Mouse (Mus musculus) CH12.LX (cell line): ENCODE measurements at regions not wholly inside any gene's neighbourhood (a gene's known extent, or its start where the extent isn't known, plus 50 kb on each side); places are given as distances from the start of the nearest gene placed in this dataset.

Source experiments
- DNase-seq: peaks from one replicate; pipeline ENCODE4 v3.0.0-alpha.2; 2013; ENCODE audit errors: extremely low read depth
- H3K27ac ChIP-seq: 2 replicates; pipeline ENCODE4 v1.5.1; 2012; ENCODE audit warnings: low read depth, mild to moderate bottlenecking, control low read depth, moderate library complexity; ENCODE audit not compliant: insufficient read depth
- H3K27me3 ChIP-seq: replicated peaks from 2 replicates; pipeline ENCODE3; 2012; ENCODE audit warnings: inconsistent platforms
- H3K36me3 ChIP-seq, 2 experiments: replicated peaks in 1 of 2; 2 replicates each; pipeline versions ENCODE3 to v1.6.1; 2012; ENCODE audit warnings: inconsistent platforms in 1 of 2, low read length in 1 of 2, mild to moderate bottlenecking in 1 of 2, mixed read lengths in 1 of 2, moderate library complexity in 1 of 2; ENCODE audit not compliant: control insufficient read depth in 1 of 2, insufficient read depth in 1 of 2
- H3K4me1 ChIP-seq, 2 experiments: 2 replicates each; pipeline ENCODE4 v1.6.1; 2012; ENCODE audit warnings: inconsistent platforms in 1 of 2, moderate library complexity in 1 of 2; ENCODE audit not compliant: insufficient read depth in 2 of 2, control insufficient read depth in 1 of 2
- H3K4me2 ChIP-seq: 2 replicates; pipeline ENCODE4 v1.6.1; 2012; ENCODE audit warnings: low read depth, mild to moderate bottlenecking, control low read depth; ENCODE audit not compliant: poor library complexity, insufficient read depth, severe bottlenecking
- H3K4me3 ChIP-seq, 3 experiments: fragments of 150-350 bp in 1 of 3; sonication (generic) in 1 of 3; replicated peaks in 1 of 3; 2 replicates each; pipeline versions ENCODE3 to v1.5.1; 2011 to 2012; ENCODE audit warnings: low read depth in 2 of 3, low read length in 2 of 3, mild to moderate bottlenecking in 2 of 3, moderate library complexity in 2 of 3, control low read depth in 1 of 3, improper control_type of control experiment in 1 of 3, inconsistent platforms in 1 of 3, mixed read lengths in 1 of 3; ENCODE audit not compliant: poor library complexity in 1 of 3
- H3K79me2 ChIP-seq: replicated peaks from 2 replicates; pipeline ENCODE4 v1.6.1; 2012; ENCODE audit warnings: mild to moderate bottlenecking, moderate library complexity; ENCODE audit not compliant: control insufficient read depth, poor library complexity, insufficient read depth, severe bottlenecking; ENCODE audit errors: extremely low read depth
- H3K9ac ChIP-seq: 2 replicates; pipeline ENCODE4 v1.6.1; 2012; ENCODE audit warnings: low read depth, mild to moderate bottlenecking, control low read depth, moderate library complexity; ENCODE audit not compliant: insufficient read depth
- H3K9me3 ChIP-seq: replicated peaks from 2 replicates; pipeline ENCODE3; 2012; ENCODE audit warnings: low read length, inconsistent platforms, mixed read lengths
- BHLHE40 ChIP-seq: IDR thresholded peaks from 2 replicates; pipeline ENCODE4 v1.6.1; 2011; ENCODE audit warnings: mild to moderate bottlenecking, low read depth, low read length, improper control_type of control experiment
- CHD1 ChIP-seq: IDR thresholded peaks from 2 replicates; pipeline ENCODE4 v1.6.1; 2012; ENCODE audit warnings: low read depth, low read length, improper control_type of control experiment, inconsistent platforms
- CHD2 ChIP-seq: IDR thresholded peaks from 2 replicates; pipeline ENCODE4 v1.6.1; 2011; ENCODE audit warnings: low read length, improper control_type of control experiment
- CTCF ChIP-seq, 2 experiments: IDR thresholded peaks in 1 of 2; conservative IDR thresholded peaks in 1 of 2; 2 replicates each; pipeline ENCODE4 v1.5.1; 2011 to 2012; ENCODE audit warnings: low read depth in 2 of 2, low read length in 2 of 2, improper control_type of control experiment in 1 of 2, inconsistent platforms in 1 of 2, mild to moderate bottlenecking in 1 of 2, moderate library complexity in 1 of 2
- E2F4 ChIP-seq: IDR thresholded peaks from 2 replicates; pipeline ENCODE4 v1.6.1; 2011; ENCODE audit warnings: low read depth, low read length, improper control_type of control experiment; ENCODE audit not compliant: insufficient replicate concordance
- EP300 ChIP-seq: IDR thresholded peaks from 2 replicates; pipeline ENCODE4 v1.6.1; 2011; ENCODE audit warnings: low read length, improper control_type of control experiment
- HCFC1 ChIP-seq: IDR thresholded peaks from 2 replicates; pipeline ENCODE4 v1.6.1; 2012; ENCODE audit warnings: low read depth, mild to moderate bottlenecking, inconsistent platforms, low read length, improper control_type of control experiment
- JUN ChIP-seq: IDR thresholded peaks from 2 replicates; pipeline ENCODE4 v1.6.1; 2011; ENCODE audit warnings: low read depth, mild to moderate bottlenecking, low read length, improper control_type of control experiment, moderate library complexity; ENCODE audit not compliant: insufficient read depth
- MAFK ChIP-seq: IDR thresholded peaks from 2 replicates; pipeline ENCODE4 v1.6.1; 2011; ENCODE audit warnings: low read length, improper control_type of control experiment; ENCODE audit not compliant: insufficient replicate concordance
- MAX ChIP-seq: IDR thresholded peaks from 2 replicates; pipeline ENCODE4 v1.6.1; 2011; ENCODE audit warnings: low read length, improper control_type of control experiment
- MAZ ChIP-seq: IDR thresholded peaks from 2 replicates; pipeline ENCODE4 v1.6.1; 2012; ENCODE audit warnings: low read depth, mild to moderate bottlenecking, inconsistent platforms, low read length, improper control_type of control experiment, moderate library complexity
- MEF2A ChIP-seq: IDR thresholded peaks from 2 replicates; pipeline ENCODE4 v1.6.1; 2014; ENCODE audit warnings: low read depth, mild to moderate bottlenecking, inconsistent platforms, low read length, improper control_type of control experiment, borderline replicate concordance
- MXI1 ChIP-seq: IDR thresholded peaks from 2 replicates; pipeline ENCODE4 v1.6.1; 2011; ENCODE audit warnings: mild to moderate bottlenecking, low read depth, low read length, improper control_type of control experiment
- NELFE ChIP-seq: IDR thresholded peaks from 2 replicates; pipeline ENCODE4 v1.6.1; 2011; ENCODE audit warnings: low read depth, low read length, improper control_type of control experiment
- NRF1 ChIP-seq: IDR thresholded peaks from 2 replicates; pipeline ENCODE4 v1.6.1; 2014; ENCODE audit warnings: low read depth, mild to moderate bottlenecking, inconsistent platforms, low read length, improper control_type of control experiment, moderate library complexity
- PAX5 ChIP-seq: IDR thresholded peaks from 2 replicates; pipeline ENCODE4 v1.6.1; 2012; ENCODE audit warnings: low read length, inconsistent platforms, mixed read lengths
- POLR2A ChIP-seq: IDR thresholded peaks from 2 replicates; pipeline ENCODE4 v1.6.1; 2011; ENCODE audit warnings: low read depth, mild to moderate bottlenecking, improper control_type of control experiment, low read length
- RCOR1 ChIP-seq: conservative IDR thresholded peaks from 2 replicates; pipeline ENCODE4 v1.6.1; 2012; ENCODE audit warnings: low read depth, mild to moderate bottlenecking, inconsistent platforms, low read length, improper control_type of control experiment
- SIN3A ChIP-seq: IDR thresholded peaks from 2 replicates; pipeline ENCODE4 v1.6.1; 2012; ENCODE audit warnings: low read length, improper control_type of control experiment, inconsistent platforms
- TBP ChIP-seq: conservative IDR thresholded peaks from 2 replicates; pipeline ENCODE4 v1.6.1; 2011; ENCODE audit warnings: low read depth, low read length, improper control_type of control experiment
- TCF12 ChIP-seq: IDR thresholded peaks from 2 replicates; pipeline ENCODE4 v1.6.1; 2014; ENCODE audit warnings: low read depth, mild to moderate bottlenecking, inconsistent platforms, low read length, improper control_type of control experiment
- UBTF ChIP-seq: IDR thresholded peaks from 2 replicates; pipeline ENCODE4 v1.6.1; 2012; ENCODE audit warnings: low read depth, mild to moderate bottlenecking, inconsistent platforms, low read length, improper control_type of control experiment, moderate library complexity
- USF2 ChIP-seq: conservative IDR thresholded peaks from 2 replicates; pipeline ENCODE4 v1.6.1; 2011; ENCODE audit warnings: low read depth, low read length, improper control_type of control experiment
- ZC3H11A ChIP-seq: IDR thresholded peaks from 2 replicates; pipeline ENCODE4 v1.6.1; 2012; ENCODE audit warnings: low read depth, mild to moderate bottlenecking, inconsistent platforms, low read length, improper control_type of control experiment
- ZMIZ1 ChIP-seq: IDR thresholded peaks from 2 replicates; pipeline ENCODE4 v1.6.1; 2012; ENCODE audit warnings: low read depth, mild to moderate bottlenecking, inconsistent platforms, low read length, improper control_type of control experiment
- ZNF384 ChIP-seq: IDR thresholded peaks from 2 replicates; pipeline ENCODE4 v1.6.1; 2012; ENCODE audit warnings: low read depth, low read length, improper control_type of control experiment, inconsistent platforms
- dilution Hi-C: fragments of 300-500 bp; cut with MboI; formaldehyde crosslinking; loops from 2 replicates; pipeline ENCODE4 v1.14.3; 2020; ENCODE audit warnings: low sequenced_read_pairs; ENCODE audit not compliant: extremely low pct_unique_long_range_greater_than_20kb, extremely low pct_ligation_motif_present
- in situ Hi-C: fragments of 300-500 bp; cut with MboI; formaldehyde crosslinking; loops from 3 replicates; pipeline ENCODE4 v1.14.3; 2019; ENCODE audit warnings: low sequenced_read_pairs, low pct_ligation_motif_present, low pct_unique_long_range_greater_than_20kb, mixed read lengths

GRCm38 (mm10) chr5:51233271-51234003, 334.1 kb downstream of the Ppargc1a start:
- no peak for DNase-seq
- Histone ChIP-seq H3K36me3 (no peaks in the 10 kb centered on the region), H3K4me3 (no peak overlapping the region), H3K27ac (no peak overlapping the region), H3K27me3 (no peaks in the 10 kb centered on the region), H3K79me2 (no peaks in the 10 kb centered on the region), H3K9me3 (peaks cover 29% of the 10 kb centered on the region), H3K4me1 (no peaks in the 10 kb centered on the region), H3K9ac (no peak overlapping the region), H3K4me2 (no peak overlapping the region)
- dilution Hi-C loops: no loop called here
- in situ Hi-C loops: no loop called here
- TF ChIP-seq POLR2A (no peak), MEF2A (no peak), UBTF (no peak), ZMIZ1 (no peak), TBP (no peak), EP300 (no peak), HCFC1 (no peak), NELFE (no peak), RCOR1 (no peak), TCF12 (no peak), CHD2 (no peak), USF2 (no peak), JUN (no peak), BHLHE40 (no peak), ZC3H11A (no peak), CHD1 (no peak), MAFK (no peak), NRF1 (no peak)

- H3K4me3 ChIP-seq: no peak overlapping the region
- no peak for TF ChIP-seq E2F4
- TF ChIP-seq MXI1: no peak
- no peak for TF ChIP-seq EP300
- TF ChIP-seq CTCF (conservative IDR thresholded peaks at IDR 0.05 in 1 of 2, IDR thresholded peaks at IDR 0.05 in 1 of 2; ENCODE audit: low read depth in 2 of 2, low read length in 2 of 2): no peak
- no peak for TF ChIP-seq UBTF
- no peak for TF ChIP-seq MAZ
- no peak for TF ChIP-seq ZC3H11A
- no peak for TF ChIP-seq PAX5
- TF ChIP-seq ZNF384: no peak
- no peak for TF ChIP-seq POLR2A
- no peak for TF ChIP-seq NELFE
- TF ChIP-seq CHD1: no peak
- TF ChIP-seq SIN3A: no peak
- TF ChIP-seq MEF2A: no peak
- no peak for TF ChIP-seq MAX
- no peak for TF ChIP-seq HCFC1
- TF ChIP-seq CHD2: no peak
- TF ChIP-seq, all 38 proteins: peak for 0
- Histone ChIP-seq H3K4me1 (no peaks in the 10 kb centered on the region), H3K9me3 (peaks cover 29% of the 10 kb centered on the region), H3K4me2 (no peak overlapping the region), H3K27me3 (no peaks in the 10 kb centered on the region), H3K27ac (no peak overlapping the region), H3K36me3 (no peaks in the 10 kb centered on the region), H3K79me2 (no peaks in the 10 kb centered on the region), H3K9ac (no peak overlapping the region)
- DNase-seq: no peak
- in situ Hi-C loops: no loop called here
- dilution Hi-C loops: no loop called here
Measured at GRCm38 (mm10) chr5:51229806-51230205, 337.7 kb downstream of the Ppargc1a start.
